Mouse (Mus musculus): ENCODE data around the gene Raf1.
"Not testable (repeated sequence)": the region's sequence is repeated elsewhere in the genome, so short reads cannot be mapped to it uniquely, and the experiment has no call there.

Raf1 gene

GRCm38 (mm10) chr6:115684271-115684670, 7.8 kb upstream of the Raf1 start:
- no peak for DNase-seq (ENCODE audit: low read depth, low spot score)

DNA sequence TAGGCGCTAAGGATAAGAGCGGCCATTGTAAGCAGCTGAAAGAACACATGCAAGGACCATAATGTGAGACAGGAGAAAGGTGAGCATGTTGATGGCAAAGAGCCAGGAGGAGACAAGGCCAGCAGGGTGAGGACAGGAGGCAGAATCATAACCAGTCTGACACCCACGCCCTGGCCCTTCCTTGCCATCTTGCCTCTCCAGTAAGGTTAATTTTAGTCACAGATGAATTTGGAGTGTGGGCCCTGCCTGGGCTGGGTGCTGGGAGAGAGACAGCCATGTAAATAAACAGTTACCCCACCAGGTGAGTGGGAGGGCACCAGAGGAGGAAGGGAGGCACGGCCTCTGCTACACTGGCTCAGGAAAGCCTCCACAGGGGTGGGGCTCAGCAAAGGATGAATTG, 4.6 kb upstream of the Raf1 start:
- no peak for DNase-seq (ENCODE audit: low read depth, low spot score)

- DNase-seq (ENCODE audit: low read depth, low spot score): no peak
These were observed 1.6 kb upstream of the Raf1 start for GRCm38 (mm10) chr6:115678012-115678411.

DNA sequence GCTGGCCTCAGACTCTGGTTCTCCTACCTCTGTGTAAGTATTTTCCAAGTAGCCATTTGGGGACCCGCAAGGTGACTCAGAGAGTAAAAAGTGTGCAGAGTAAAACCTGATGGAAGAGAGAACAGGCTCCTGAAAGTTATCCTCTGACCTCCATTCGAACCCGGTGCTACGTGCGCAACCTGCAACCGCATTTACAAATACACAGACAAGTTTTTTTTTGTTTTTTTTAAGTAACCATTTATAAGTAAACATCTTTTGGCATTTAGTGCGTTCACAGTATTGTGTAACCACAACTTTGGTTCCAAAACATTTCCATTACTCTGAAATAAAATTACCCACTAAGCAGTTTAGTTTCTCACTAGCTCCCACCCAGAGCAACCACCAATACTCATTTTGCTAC, 1.0 kb upstream of the Raf1 start:
- DNase-seq (ENCODE audit: low read depth, low spot score): no peak

DNA sequence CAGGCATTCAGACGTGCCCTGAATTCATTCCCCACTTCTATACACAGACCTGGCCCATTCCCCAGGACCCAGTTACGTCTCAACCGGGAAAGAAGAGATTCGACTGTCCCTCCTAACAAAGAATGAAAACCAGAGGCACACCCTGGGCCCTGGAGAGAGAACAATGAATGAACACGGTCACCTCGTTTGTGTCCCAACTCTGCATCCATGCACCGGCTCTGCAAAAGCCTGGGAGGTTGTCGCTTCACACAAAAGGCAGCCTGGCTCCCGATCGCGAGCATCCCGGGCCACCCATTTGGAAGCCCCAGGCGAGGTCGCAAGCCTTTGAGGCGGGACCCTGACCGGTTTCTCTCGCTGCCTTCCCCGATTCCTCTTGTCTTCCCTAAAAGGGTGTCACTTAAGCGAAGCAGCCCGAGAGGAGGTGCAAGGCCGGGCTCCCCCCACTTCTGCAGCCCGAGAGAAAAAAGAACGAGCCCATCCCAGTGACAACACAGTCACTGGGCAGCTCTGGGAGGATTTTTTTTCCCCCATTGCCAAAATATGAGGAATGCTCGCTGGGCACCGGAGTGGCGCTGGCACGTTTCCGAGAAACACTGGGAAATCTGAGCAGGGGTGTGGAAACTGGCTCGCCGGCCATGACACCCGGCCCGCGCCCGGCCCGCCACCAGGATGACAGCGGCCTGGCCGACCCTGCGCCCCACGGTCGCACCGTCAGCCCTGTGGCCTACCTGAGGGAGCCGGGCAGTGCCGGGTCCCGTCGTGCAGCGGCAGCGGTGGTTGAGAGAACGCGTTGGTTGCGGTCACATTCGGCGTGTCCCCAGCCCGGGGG, 713 bp downstream of the Raf1 start:
- no peak for DNase-seq (ENCODE audit: low read depth, low spot score)

DNA sequence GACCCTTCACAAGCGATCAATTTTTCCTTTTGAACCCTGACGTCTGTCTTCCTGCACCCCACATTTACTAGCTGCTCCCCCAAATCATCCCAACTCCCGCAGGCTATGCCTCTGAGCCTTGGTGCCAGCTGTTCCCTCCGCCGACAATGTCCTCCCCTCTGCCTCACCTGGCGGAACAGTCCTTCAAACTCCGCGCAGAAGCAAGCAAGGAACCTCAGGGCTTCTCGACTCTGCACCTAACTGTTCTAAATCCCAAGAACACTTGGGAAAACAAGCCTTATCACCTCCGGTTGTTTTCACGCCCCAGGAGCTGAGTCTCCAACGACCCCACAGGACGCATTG, 1.3 kb downstream of the Raf1 start:
- DNase-seq (ENCODE audit: low read depth, low spot score): no peak

DNA sequence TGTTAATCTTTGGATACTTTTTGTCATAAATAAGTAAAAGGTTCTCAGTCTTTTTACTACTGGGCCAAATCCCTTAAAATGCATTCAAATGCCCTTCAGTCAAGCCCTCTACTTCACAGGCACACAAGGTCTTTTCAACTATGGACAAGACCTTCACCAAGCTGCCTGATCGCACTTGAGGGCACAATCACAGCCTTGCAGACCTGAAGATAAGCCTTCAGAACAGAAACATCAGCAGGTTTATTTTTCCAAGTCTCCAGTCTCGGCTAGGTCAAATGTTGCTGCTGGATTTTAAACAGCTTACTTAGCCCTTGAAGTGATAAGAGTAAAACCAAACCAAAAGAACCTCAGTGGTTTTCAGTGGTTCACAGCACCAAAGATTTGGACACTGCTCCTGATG, 2.1 kb downstream of the Raf1 start:
- no peak for DNase-seq (ENCODE audit: low read depth, low spot score)

DNA sequence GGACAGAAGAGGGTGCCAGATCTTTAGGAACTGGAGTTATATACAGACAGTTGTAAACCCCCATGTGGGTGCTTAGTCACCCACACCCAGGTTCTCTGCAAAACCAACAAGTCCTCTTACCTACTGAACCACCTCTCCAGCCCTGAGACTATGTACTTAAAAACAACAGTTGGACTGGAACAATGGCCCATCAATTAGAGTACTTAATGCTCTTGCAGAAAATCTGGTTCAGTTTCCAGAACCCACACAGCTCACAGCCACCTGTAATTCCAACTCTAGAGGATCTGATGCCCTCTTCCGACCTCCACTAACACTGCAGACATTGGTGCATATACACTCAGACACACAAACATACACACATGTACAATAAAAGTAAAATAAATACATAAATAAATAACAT, 3.7 kb downstream of the Raf1 start:
- no peak for DNase-seq (ENCODE audit: low read depth, low spot score)

DNA sequence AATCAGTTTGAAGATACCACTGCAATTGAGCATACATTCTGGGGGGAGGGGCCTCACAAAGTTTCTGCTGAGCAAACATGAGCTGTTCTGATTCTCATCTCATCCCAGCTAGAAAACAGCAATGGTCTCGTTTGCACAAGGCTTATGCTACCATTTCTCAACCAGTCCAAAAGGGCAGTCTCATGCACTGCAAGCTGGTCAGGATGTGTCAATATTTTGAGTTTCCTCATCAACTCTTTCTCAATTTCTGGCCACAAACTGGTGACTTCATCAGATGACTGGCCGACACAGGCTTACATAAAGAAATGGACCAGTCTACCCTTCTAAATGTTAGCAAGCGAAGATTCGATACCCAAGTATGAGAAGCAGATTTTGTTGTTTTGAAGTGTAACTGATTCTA, 9.8 kb downstream of the Raf1 start:
- no peak for DNase-seq (ENCODE audit: low read depth, low spot score)

DNA sequence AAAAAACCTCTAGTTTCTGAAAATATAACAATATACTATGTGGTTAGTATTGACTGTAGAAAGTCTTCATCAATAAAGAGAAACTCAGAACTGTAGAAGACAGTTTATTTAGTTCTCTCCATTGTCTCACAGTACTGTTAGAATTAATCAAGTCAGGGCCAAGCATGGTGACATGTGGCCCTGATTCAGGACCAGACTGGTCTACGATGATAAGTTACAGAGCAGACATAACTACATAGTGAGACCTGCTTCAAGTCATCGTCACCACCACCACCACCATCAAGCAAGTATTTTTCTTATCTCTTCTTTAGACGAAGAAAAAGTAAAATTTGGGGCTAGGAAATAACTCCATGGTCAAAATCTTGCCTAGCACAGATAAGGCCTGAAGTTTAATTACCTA, 12.2 kb downstream of the Raf1 start:
- DNase-seq (ENCODE audit: low read depth, low spot score): no peak

DNA sequence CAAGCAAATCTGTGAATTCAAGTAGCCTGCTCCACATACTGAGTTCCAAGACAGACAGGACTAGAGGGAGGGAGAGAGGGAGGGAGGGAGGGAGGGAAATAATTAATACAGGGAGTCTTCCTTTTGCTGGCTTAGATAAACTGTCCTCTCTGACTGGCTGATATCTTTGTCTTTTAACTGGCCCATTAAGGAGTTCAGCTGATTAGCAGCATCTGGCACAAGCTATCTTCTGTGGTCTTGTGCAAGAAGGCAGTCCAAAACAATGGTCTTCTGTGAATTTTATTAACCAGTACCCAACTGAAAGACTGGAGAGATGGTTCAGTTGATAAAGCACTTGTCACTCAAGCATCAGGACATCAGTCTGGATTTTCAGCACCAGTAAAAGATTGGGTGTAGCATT, 17.6 kb downstream of the Raf1 start:
- no peak for DNase-seq (ENCODE audit: low read depth, low spot score)

- DNase-seq (ENCODE audit: low read depth, low spot score): no peak
These were observed 22.5 kb downstream of the Raf1 start for GRCm38 (mm10) chr6:115653939-115654338.

GRCm38 (mm10) chr6:115651719-115652118, 24.7 kb downstream of the Raf1 start:
- no peak for DNase-seq (ENCODE audit: low read depth, low spot score)

DNA sequence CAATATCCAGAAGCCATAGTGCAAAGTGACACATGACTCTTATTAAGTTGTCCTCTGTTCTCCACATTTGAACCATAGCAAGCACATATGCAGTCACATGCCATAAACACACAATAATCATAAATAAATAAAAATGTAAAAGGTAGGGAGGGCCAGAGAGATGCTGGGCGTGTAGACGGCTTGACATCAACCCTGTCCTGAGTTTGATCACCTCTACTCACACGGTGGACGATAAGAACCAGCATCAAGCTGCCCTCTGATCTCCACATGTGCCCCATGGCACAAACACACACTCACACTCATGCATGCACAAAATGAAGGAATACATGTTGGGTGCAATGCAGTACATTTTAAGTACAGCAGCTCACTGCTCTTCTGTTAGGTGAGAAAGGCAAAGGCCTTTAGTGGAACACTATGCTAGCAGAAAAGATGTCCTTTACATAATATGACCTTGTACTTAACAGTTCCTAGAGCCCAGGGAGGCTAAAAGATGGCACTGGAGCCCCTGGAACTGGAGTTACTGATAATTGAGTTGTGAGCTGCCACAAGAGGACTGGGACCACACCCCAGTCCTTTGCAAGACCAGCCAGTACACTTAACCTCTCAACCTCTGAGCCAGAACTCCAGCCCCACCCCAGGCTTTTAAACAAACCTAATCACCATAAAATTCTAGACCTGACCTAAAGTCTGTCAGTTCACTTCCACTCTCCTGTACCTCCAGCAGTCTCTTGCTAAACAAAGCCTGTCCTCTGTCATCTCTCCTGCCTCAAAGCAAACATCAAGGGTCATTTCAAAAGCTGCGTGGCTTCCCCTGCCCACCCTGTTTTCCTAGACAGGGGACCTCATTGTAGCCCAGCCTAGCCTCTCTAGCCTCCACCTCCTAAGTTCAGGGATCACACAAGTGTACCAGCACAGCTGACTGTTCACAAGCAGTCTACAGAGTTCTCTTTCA, 25.7 kb downstream of the Raf1 start:
- DNase-seq (ENCODE audit: low read depth, low spot score): no peak

GRCm38 (mm10) chr6:115649792-115650365, 26.6 kb downstream of the Raf1 start:
- DNase-seq (ENCODE audit: low read depth, low spot score): no peak

GRCm38 (mm10) chr6:115643315-115643714, 33.1 kb downstream of the Raf1 start:
- DNase-seq (ENCODE audit: low read depth, low spot score): no peak

GRCm38 (mm10) chr6:115638188-115638587, 38.2 kb downstream of the Raf1 start:
- DNase-seq (ENCODE audit: low read depth, low spot score): not testable (repeated sequence)

DNA sequence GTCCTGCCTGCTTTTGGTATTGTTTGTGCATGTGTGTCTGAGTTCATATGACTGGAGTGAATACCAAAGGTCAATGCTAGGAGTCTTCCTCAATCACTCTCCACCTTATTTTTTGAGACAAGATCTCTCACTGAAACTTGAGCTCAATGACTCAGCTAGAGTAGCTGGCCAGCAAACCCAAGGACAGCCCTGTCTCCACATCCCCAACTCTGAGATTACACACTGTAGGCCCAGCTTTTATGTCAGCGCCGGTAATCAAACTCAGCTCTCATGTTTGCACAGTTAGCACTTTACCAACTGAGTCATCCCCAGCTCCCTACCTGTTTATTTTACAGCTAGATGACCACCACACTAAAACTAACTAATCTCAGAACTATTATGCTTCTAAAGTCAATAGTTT, 42.4 kb downstream of the Raf1 start:
- no peak for DNase-seq (ENCODE audit: low read depth, low spot score)

DNA sequence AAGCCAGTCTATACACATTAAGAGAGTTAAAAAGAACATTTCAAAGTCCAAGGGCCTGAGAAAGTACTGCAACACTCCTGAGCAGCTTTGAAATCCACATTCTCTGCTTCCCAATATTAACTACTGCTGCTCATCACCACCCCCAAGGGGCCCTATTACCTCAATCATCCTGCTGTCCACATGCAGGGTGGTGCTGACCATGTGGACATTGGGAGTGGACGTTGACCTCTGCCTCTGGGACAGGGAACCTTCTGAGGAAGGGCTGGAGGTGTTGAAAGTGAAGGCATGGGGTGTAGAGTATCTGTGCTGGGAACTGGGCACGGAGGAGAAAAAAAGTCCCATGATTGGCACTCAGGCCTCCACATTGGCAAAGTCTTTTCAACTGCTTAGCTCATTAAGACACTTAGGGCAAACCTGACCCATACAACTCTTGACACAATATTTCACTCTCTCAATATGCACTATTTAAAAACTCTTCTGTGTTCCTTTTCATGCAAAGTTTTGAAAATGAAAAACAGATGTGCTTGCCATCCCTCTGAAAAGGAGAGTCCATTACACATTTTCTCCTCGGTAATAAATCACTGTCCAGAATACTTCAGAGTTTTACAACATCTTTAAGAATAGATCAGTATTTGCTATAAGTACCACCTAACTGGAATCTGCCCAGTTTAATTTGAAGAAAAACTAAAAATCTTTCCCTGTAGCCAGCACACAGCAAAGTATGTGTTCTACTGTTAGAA, 45.2 kb downstream of the Raf1 start:
- DNase-seq (ENCODE audit: low read depth, low spot score): no peak

DNA sequence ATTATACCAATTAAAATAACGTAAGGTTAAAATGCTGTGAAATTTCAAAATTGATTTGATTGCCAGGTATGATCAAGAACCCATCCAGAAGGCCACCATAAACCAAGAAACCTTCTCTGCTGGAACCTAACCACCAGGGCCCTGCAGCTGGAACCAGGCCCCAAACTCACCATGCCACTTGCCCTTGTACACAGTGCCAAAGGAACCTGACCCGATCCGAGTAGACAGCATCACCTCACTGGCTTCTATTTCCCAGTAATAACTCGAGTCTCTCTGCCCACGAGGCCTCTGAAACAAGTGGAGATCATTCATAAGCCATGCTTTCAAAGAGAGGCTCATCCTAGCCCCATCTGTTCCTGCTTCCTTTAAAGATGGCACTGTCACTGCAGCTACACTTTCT, 50.3 kb downstream of the Raf1 start:
- DNase-seq (ENCODE audit: low read depth, low spot score): no peak

DNA sequence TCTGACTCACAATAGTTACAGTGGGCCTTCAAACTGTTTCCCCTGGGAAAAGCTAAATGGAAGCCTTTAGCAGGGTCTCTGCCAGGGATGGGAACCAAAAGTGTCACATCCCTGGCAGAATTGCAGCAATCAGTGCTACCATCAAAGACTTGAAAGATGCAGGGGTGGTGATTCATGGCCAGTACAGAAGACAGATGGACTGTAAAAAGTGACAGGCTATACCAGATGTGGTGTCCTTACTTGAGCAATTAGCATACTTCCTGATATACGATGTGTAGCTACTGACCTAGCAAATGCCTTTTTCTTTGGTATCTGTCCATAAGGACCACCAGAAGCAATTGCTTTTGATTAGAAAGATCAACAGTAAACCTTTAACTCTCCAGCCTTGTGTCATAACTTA, 55.5 kb downstream of the Raf1 start:
- no peak for DNase-seq (ENCODE audit: low read depth, low spot score)

DNA sequence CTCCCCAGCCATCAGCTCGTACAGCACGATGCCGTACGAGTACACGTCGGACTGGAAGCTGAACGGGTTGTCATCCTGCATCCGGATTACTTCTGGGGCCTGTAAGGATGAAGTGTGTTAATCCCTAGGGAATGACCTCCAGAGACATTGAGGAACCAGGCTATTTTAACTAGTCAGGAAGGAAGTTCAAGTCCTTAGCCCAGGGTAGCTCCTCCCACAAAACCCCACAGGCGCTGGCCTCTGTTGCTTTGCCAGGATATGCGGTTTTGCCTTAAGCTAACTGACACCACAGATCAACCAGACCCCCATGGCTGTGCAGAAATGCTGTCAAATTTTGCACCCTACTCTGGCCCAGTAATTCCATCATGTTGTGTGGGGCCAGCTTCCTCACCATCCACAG, 56.6 kb downstream of the Raf1 start:
- no peak for DNase-seq (ENCODE audit: low read depth, low spot score)

Measured in brain, embryonic 18.5 days (tissue).